Mouse (Mus musculus) E14TG2a.4 (cell line): ENCODE measurements at regions not wholly inside any gene's neighbourhood (a gene's known extent, or its start where the extent isn't known, plus 50 kb on each side); places are given as distances from the start of the nearest gene placed in this dataset.
"Not testable (repeated sequence)": the region's sequence is repeated elsewhere in the genome, so short reads cannot be mapped to it uniquely, and the experiment has no call there.

Experiments used
- H3K27me3 ChIP-seq: 2 replicates; pipeline ENCODE4 v1.6.1; 2014; ENCODE audit warnings: low read length, control low read depth; ENCODE audit not compliant: insufficient read depth
- H3K36me3 ChIP-seq: 2 replicates; pipeline ENCODE4 v1.6.1; 2014; ENCODE audit warnings: low read length, control low read depth; ENCODE audit not compliant: insufficient read depth
- H3K4me1 ChIP-seq: replicated peaks from 2 replicates; pipeline ENCODE4 v1.6.1; 2014; ENCODE audit warnings: low read depth, low read length, control low read depth
- H3K4me3 ChIP-seq: replicated peaks from 2 replicates; pipeline ENCODE4 v1.5.1; 2014; ENCODE audit warnings: mild to moderate bottlenecking, low read length
- H3K9me3 ChIP-seq: 2 replicates; pipeline ENCODE4 v1.6.1; 2014; ENCODE audit warnings: low read length, control low read depth
- CTCF ChIP-seq: conservative IDR thresholded peaks from 2 replicates; pipeline ENCODE4 v1.5.1; 2014; ENCODE audit warnings: low read length
- NANOG ChIP-seq: IDR thresholded peaks from 2 replicates; pipeline ENCODE4 v1.6.1; 2014; ENCODE audit warnings: borderline replicate concordance, low read length, mixed read lengths
- POU5F1 ChIP-seq: IDR thresholded peaks from 2 replicates; pipeline ENCODE4 v1.6.1; 2014; ENCODE audit warnings: low read length, borderline replicate concordance

DNA sequence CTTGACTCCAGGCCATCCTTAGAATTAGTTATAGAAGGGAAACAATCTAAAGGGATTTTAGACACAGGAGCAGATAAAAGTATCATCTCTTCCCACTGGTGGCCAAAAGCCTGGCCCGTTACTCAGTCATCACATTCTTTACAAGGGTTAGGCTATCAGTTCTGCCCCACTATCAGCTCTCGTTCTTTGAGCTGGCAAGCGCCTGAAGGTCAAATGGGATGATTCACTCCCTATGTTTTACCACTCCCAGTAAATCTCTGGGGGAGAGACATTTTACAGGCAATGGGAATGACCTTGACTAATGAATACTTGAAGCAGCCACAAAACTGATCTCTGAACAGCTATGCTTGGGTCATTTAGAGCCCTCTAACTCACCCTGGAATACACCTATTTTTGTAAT lies 70.8 kb downstream of the Gm4847 start:
- H3K27me3 ChIP-seq, H3K4me3 ChIP-seq, H3K4me1 ChIP-seq, H3K36me3 ChIP-seq: not testable (repeated sequence)
- H3K9me3 ChIP-seq: peaks cover 93% of the 10 kb centered on the region

- TF ChIP-seq POU5F1: no peak
- TF ChIP-seq NANOG: no peak
- TF ChIP-seq CTCF: no peak
- Histone ChIP-seq H3K4me3 (no peak overlapping the region), H3K4me1 (no peaks in the 10 kb centered on the region), H3K9me3 (peaks cover 76% of the 10 kb centered on the region), H3K36me3 (no peaks in the 10 kb centered on the region), H3K27me3 (no peaks in the 10 kb centered on the region)
These were observed 74.4 kb upstream of the Gm4846 start for GRCm38 (mm10) chr1:166571776-166572175.
